Mouse (Mus musculus): Measurements from ENCODE around the gene Csmd2. TPM values are rescaled to one million over a fixed set of nuclear protein-coding genes. Genes with fewer than 3 reads are reported as not detected.

The Csmd2 gene
- polyA plus RNA-seq, 1 experiment from 2014 or later: 0.21 TPM

DNA sequence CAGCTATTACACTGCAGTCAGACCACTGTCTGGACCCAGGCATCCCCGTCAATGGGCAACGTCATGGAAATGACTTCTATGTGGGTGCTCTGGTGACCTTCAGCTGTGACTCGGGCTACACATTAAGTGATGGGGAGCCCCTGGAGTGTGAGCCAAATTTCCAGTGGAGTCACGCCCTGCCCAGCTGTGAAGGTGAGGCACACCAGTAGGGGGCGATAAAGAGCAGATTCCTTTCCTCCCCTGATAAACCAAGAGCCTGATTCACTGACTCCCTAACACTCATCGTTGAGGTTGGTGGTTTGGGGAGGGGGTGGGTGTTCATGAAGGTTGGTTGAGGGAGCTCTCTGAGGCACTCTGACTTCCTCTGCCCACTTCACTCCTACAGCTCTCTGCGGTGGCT lies 396.1 kb downstream of the Csmd2 start:
- Histone ChIP-seq H3K9me3 (no peaks in the 10 kb centered on the region), H3K4me2 (no peak overlapping the region), H3K27ac (no peak overlapping the region), H3K4me1 (replicated peaks) (peaks cover 6% of the 10 kb centered on the region), H3K36me3 (no peaks in the 10 kb centered on the region), H3K27me3 (peaks cover 4% of the 10 kb centered on the region), H3K4me3 (replicated peaks) (no peak overlapping the region), H3K9ac (replicated peaks) (no peak overlapping the region)
- 90% methylated on average over 7 of the region's 7 CpGs for WGBS
- ATAC-seq (ENCODE audit: insufficient number of reproducible peaks, insufficient read depth, low FRiP score, low TSS enrichment, low read depth): no peak

DNA sequence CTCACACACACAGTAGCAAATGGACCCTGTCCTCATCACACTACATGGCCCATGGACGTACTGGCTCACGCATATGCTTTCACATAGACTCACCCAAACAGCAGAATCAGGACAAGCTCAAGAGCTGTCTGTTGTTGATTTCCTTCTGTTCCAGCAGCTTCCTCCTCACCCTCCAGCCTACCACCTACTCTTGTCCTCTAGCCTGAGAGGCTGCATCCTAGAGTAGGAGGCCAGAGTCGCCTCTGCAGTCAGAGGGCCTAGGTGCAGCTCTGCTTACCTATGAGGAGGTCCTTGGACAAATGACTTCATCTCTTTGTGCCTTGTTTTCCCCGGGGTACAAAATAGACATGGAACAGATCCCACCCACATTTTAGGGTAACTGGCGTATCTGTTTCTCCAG lies 403.8 kb downstream of the Csmd2 start:
- Histone ChIP-seq H3K27ac (no peak overlapping the region), H3K4me2 (no peak overlapping the region), H3K9me3 (no peaks in the 10 kb centered on the region), H3K4me3 (replicated peaks) (no peak overlapping the region), H3K4me1 (replicated peaks) (peaks cover 8% of the 10 kb centered on the region), H3K27me3 (peaks cover 32% of the 10 kb centered on the region), H3K9ac (replicated peaks) (no peak overlapping the region), H3K36me3 (no peaks in the 10 kb centered on the region)
- no peak for ATAC-seq (ENCODE audit: insufficient number of reproducible peaks, insufficient read depth, low FRiP score, low TSS enrichment, low read depth)
- 92% methylated on average over 5 of the region's 5 CpGs for WGBS

DNA sequence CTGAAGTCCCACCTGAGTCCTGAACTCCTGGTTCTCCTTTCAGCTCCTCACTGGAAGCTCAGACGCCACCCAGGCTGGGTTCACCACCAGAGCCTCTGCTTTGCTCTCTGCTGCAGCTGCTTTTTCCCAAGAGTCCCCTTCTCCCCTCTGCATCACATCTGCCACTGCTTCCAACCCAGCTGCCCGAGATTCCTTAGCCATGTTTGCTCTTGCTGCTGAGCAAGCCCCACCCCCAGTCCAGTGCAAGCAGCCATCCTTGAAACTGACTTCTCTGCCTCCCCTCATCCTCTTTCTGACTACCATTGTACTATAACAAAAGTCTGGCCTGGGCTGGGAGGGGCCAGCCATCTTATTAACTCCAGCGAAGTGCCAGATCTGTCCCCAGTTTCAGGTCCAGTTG lies 404.6 kb downstream of the Csmd2 start:
- Histone ChIP-seq H3K9ac (replicated peaks) (no peak overlapping the region), H3K4me2 (no peak overlapping the region), H3K9me3 (no peaks in the 10 kb centered on the region), H3K27me3 (peaks cover 32% of the 10 kb centered on the region), H3K4me3 (replicated peaks) (no peak overlapping the region), H3K36me3 (no peaks in the 10 kb centered on the region), H3K4me1 (replicated peaks) (peaks cover 8% of the 10 kb centered on the region), H3K27ac (no peak overlapping the region)
- no peak for ATAC-seq (ENCODE audit: insufficient number of reproducible peaks, insufficient read depth, low FRiP score, low TSS enrichment, low read depth)
- WGBS: 56% methylated on average over 3 of the region's 3 CpGs

DNA sequence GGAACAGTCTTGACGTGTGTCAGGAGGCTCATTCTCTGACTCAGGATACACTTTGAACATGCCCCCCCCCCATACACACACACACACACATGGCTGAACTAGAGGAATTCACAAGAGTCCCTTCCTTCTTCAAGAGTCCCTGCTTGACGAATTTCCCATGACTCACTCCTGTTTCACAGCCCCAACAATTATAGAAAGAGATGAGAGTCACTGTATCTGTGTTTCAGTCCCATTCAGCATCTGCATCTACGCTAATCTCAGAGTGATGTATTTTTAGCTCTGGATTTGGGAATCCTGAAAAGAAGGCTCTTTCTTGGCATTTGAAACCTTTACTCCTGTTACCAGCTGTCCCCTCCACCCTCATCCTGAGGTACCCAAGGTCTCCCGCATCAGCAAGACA lies 406.2 kb downstream of the Csmd2 start:
- Histone ChIP-seq H3K27ac (no peak overlapping the region), H3K4me2 (no peak overlapping the region), H3K27me3 (peaks cover 38% of the 10 kb centered on the region), H3K9me3 (no peaks in the 10 kb centered on the region), H3K4me1 (replicated peaks) (peaks cover 9% of the 10 kb centered on the region), H3K36me3 (no peaks in the 10 kb centered on the region), H3K9ac (replicated peaks) (no peak overlapping the region), H3K4me3 (replicated peaks) (no peak overlapping the region)
- ATAC-seq (ENCODE audit: insufficient number of reproducible peaks, insufficient read depth, low FRiP score, low TSS enrichment, low read depth): no peak
- 84% methylated on average over 4 of the region's 4 CpGs for WGBS

DNA sequence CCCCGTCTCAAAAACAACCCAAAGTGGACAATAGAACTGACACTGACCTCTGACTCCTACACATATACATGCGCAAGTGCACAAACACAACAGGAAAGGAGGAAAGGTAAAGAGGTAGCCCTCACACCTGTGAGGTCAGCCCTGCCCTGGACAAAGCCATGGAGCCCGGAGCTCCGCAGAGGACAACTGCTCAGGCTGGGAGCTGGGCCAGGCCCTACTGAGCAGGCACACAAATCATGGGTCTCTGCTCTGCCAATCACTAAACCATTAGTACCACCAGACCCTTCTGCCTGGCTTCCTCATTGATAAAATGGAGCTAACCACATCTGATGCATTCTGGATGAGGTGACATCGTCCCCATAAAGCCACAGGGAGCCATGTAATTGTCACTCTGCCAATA lies 409.0 kb downstream of the Csmd2 start:
- ATAC-seq (ENCODE audit: insufficient number of reproducible peaks, insufficient read depth, low FRiP score, low TSS enrichment, low read depth): no peak
- Histone ChIP-seq H3K4me2 (no peak overlapping the region), H3K36me3 (no peaks in the 10 kb centered on the region), H3K9me3 (no peaks in the 10 kb centered on the region), H3K4me1 (replicated peaks) (peaks cover 9% of the 10 kb centered on the region), H3K27me3 (peaks cover 25% of the 10 kb centered on the region), H3K27ac (no peak overlapping the region), H3K4me3 (replicated peaks) (no peak overlapping the region), H3K9ac (replicated peaks) (no peak overlapping the region)
- WGBS: 75% methylated on average over 5 of the region's 5 CpGs

DNA sequence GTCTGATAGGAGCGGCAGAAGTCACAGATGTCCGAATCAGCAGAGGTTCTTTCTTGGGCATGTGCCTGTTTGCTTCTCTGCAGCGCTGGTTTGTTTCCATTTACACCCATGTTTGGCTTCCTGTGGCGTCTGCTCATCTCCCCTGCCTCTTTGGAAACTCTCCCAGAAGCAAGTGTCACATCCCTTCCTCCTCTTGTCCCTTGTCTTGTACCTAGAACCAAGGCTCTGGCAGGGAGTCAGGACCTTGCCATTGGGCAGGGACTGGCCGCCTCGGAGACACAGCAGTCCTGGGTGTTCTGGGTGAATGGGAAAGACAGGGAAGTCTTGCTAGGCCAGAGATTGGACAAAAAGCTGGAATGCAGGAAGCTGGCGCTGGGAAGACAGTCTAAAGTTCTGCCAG lies 410.1 kb downstream of the Csmd2 start:
- Histone ChIP-seq H3K4me3 (replicated peaks) (no peak overlapping the region), H3K9me3 (no peaks in the 10 kb centered on the region), H3K4me1 (replicated peaks) (peaks cover 7% of the 10 kb centered on the region), H3K27ac (no peak overlapping the region), H3K27me3 (peaks cover 25% of the 10 kb centered on the region), H3K36me3 (no peaks in the 10 kb centered on the region), H3K9ac (replicated peaks) (no peak overlapping the region), H3K4me2 (no peak overlapping the region)
- 66% methylated on average over 7 of the region's 7 CpGs for WGBS
- ATAC-seq (ENCODE audit: insufficient number of reproducible peaks, insufficient read depth, low FRiP score, low TSS enrichment, low read depth): no peak

DNA sequence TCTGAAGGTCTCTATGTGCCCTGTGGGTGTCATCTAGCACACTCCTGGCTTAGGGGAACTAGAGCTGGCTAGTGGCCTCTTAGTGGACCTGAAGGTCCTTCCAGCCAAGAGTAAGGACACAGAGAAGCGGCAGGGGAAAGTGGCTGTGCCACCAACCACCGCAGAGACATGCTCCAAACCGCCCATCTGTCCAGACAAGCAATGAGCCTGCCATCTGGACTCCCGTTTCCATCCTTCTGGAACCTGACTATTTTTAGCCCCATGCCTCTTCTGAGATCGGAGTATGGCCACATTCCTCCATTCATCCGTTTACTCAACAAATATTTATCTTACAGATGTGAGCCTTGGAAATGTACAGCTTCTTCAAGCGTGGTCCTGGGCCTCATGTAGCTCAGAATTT lies 411.3 kb downstream of the Csmd2 start:
- H3K27ac ChIP-seq: no peak overlapping the region
- no peak for ATAC-seq (ENCODE audit: insufficient number of reproducible peaks, insufficient read depth, low FRiP score, low TSS enrichment, low read depth)
- H3K9me3 ChIP-seq: no peaks in the 10 kb centered on the region
- H3K9ac ChIP-seq (replicated peaks): no peak overlapping the region
- peaks cover 21% of the 10 kb centered on the region for H3K27me3 ChIP-seq
- no peaks in the 10 kb centered on the region for H3K36me3 ChIP-seq
- H3K4me2 ChIP-seq: no peak overlapping the region
- no peak overlapping the region for H3K4me3 ChIP-seq (replicated peaks)
- WGBS: 67% methylated on average over 7 of the region's 7 CpGs
- H3K4me1 ChIP-seq (replicated peaks): peaks cover 7% of the 10 kb centered on the region

DNA sequence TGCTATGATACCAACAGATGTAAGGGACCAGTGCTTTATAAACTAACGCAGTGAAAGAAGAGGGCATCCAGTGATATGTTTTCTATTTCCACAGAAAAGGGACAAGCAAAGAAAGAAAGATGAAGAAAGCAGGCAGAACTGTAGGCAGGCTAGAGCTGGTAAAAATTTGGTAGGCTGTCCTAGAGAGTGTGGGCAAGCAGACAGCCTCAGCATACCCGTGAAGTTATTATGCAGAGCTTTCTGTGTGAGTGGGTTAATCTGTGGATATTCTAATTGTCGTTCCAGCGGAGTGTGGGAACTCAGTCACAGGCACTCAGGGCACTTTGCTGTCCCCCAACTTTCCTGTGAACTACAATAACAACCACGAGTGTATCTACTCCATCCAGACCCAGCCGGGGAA lies 412.4 kb downstream of the Csmd2 start:
- Histone ChIP-seq H3K9me3 (no peaks in the 10 kb centered on the region), H3K27me3 (peaks cover 16% of the 10 kb centered on the region), H3K4me1 (replicated peaks) (peaks cover 7% of the 10 kb centered on the region), H3K4me3 (replicated peaks) (no peak overlapping the region), H3K4me2 (no peak overlapping the region), H3K27ac (no peak overlapping the region), H3K36me3 (no peaks in the 10 kb centered on the region), H3K9ac (replicated peaks) (no peak overlapping the region)
- ATAC-seq (ENCODE audit: insufficient number of reproducible peaks, insufficient read depth, low FRiP score, low TSS enrichment, low read depth): no peak
- WGBS: 83% methylated on average over 6 of the region's 6 CpGs

DNA sequence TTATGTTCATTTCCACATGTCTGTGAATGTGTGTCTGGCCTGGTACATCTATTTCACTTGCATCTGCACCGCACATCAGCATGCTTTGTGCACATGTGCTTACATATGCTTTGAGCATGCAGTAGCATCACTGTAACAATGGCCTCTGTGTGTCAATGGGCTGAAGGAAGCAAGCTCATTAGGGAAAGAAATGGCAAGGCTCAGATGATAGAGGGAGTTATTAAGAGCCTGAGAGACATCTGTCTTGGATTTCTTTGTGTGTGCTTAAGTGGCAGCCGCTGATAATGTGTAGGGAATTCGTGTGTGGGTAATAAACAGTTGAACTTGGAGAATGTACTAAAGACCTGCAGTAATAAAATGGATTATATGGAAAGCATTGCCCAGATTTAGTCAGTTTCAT lies 413.9 kb downstream of the Csmd2 start:
- Histone ChIP-seq H3K4me1 (replicated peaks) (peaks cover 7% of the 10 kb centered on the region), H3K9ac (replicated peaks) (no peak overlapping the region), H3K27ac (no peak overlapping the region), H3K4me2 (no peak overlapping the region), H3K4me3 (replicated peaks) (no peak overlapping the region), H3K9me3 (no peaks in the 10 kb centered on the region), H3K27me3 (peaks cover 15% of the 10 kb centered on the region; the same call in 1 of the 2 replicates), H3K36me3 (no peaks in the 10 kb centered on the region)
- 53% methylated on average over 3 of the region's 3 CpGs for WGBS
- ATAC-seq (ENCODE audit: insufficient number of reproducible peaks, insufficient read depth, low FRiP score, low TSS enrichment, low read depth): no peak

DNA sequence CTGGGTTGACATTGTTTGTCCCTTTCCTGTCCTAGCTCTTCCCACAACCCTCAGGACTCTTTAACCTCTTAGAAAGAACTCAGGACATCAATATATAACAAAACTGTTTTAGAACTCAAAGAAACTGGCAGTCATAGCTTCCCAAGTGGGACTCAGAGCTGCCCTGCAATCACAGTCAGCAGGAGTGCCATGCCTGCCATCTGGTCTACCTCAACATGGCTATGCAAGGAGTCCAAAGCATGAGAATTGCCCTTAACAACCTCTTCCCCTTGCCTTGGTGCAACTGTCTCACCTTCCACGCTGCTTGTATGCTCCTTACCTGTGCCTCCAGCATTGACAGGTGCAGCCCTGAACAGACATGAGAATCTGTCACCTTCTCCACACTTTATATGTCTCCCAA lies 415.0 kb downstream of the Csmd2 start:
- peaks cover 15% of the 10 kb centered on the region; the same call in 1 of the 2 replicates for H3K27me3 ChIP-seq
- no peaks in the 10 kb centered on the region for H3K4me1 ChIP-seq (replicated peaks)
- H3K4me3 ChIP-seq (replicated peaks): no peak overlapping the region
- no peaks in the 10 kb centered on the region for H3K36me3 ChIP-seq
- no peak for ATAC-seq (ENCODE audit: insufficient number of reproducible peaks, insufficient read depth, low FRiP score, low TSS enrichment, low read depth)
- H3K9me3 ChIP-seq: no peaks in the 10 kb centered on the region
- H3K9ac ChIP-seq (replicated peaks): no peak overlapping the region
- 81% methylated on average over 1 of the region's 1 CpGs for WGBS
- no peak overlapping the region for H3K4me2 ChIP-seq
- H3K27ac ChIP-seq: no peak overlapping the region

DNA sequence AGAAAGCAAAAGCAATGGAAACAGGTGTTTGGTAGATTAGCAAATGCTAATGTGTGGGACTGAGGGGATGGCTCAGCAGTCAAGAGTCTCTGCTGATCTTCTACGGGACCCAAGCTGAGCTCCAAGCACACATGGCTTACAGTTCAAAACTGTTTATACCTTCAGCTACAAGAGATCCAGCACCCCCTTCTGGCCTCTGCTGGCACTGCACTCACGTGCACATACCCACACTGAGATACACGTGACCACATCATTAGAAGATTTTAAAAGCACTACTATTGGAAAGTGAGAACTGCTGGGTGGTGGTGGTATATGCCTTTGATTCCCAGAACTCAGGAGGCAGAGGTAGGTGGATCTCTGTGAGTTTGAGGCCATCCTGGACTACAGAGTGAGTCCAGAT lies 417.9 kb downstream of the Csmd2 start:
- Histone ChIP-seq H3K4me1 (replicated peaks) (no peaks in the 10 kb centered on the region), H3K36me3 (no peaks in the 10 kb centered on the region), H3K27ac (no peak overlapping the region), H3K9ac (replicated peaks) (no peak overlapping the region), H3K4me2 (no peak overlapping the region), H3K9me3 (no peaks in the 10 kb centered on the region), H3K4me3 (replicated peaks) (no peak overlapping the region), H3K27me3 (no peaks in the 10 kb centered on the region)
- no peak for ATAC-seq (ENCODE audit: insufficient number of reproducible peaks, insufficient read depth, low FRiP score, low TSS enrichment, low read depth)
- 95% methylated on average over 3 of the region's 3 CpGs for WGBS

DNA sequence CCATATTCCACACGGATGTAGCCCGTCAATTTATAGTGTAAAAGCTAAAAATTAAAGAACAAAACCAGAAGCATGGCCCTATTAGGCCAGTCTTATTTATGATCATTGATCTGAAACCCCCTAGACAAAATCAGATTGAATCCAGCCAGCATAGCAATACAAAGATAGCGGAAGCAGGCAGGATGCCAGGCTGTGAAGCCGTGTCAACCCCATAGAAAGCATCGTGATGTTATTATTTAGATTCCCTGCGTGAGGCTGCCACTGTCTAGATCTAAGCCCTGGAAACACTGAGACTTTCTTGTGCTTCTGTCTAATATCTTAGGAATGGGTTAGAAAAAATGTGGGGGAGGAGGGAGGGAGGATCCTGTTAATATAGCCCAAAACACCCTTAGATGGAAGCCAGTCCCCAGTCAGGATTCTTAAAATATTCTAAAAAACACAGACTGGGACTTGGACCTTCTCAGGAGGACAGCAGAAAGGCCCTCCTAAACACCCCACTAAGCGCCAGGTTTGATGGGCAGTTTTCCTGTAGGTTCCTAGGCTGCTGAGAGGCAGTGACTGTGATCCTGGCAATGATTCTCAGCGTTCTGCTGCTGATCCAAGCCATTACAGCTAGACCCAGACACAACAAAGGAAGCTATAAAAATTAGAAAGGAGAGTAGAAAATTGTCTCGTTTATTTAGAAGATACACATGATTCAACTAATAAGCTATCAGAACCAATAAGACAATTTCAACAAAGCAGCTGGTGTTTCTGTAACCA lies 419.6 kb downstream of the Csmd2 start:
- Histone ChIP-seq H3K9ac (replicated peaks) (no peak overlapping the region), H3K36me3 (no peaks in the 10 kb centered on the region), H3K9me3 (no peaks in the 10 kb centered on the region), H3K4me2 (no peak overlapping the region), H3K4me3 (replicated peaks) (no peak overlapping the region), H3K4me1 (replicated peaks) (no peaks in the 10 kb centered on the region), H3K27me3 (no peaks in the 10 kb centered on the region), H3K27ac (no peak overlapping the region)
- WGBS: 82% methylated on average over 9 of the region's 9 CpGs
- no peak for ATAC-seq (ENCODE audit: insufficient number of reproducible peaks, insufficient read depth, low FRiP score, low TSS enrichment, low read depth)
